Mouse (Mus musculus): ENCODE measurements around the gene Pcnx3. TPM values are rescaled to one million over a fixed set of nuclear protein-coding genes. Genes with fewer than 3 reads are reported as not detected.
A peak's percentile ranks its signal among the peaks of the same experiment; 100 is the strongest.

Gene Pcnx3
- total and polyA plus RNA-seq, 3 experiments = 17.5 to 40.1 (median 18.6) TPM

- peaks cover 2% of the 10 kb centered on the region; the same call in 1 of the 2 replicates for H3K27me3 ChIP-seq (ENCODE audit: control insufficient read depth, insufficient read depth, low read length)
- intact Hi-C loops (cut with DNase I) = no loop called here
- no peak overlapping the region for H3K27ac ChIP-seq
- H3K79me2 ChIP-seq (replicated peaks; ENCODE audit: control insufficient read depth, insufficient read depth, low read length) = no peaks in the 10 kb centered on the region
- no peaks in the 10 kb centered on the region for H3K4me1 ChIP-seq (ENCODE audit: control insufficient read depth, insufficient read depth, low read length)
- DNase-seq = no peak
- H3K36me3 ChIP-seq (ENCODE audit: control insufficient read depth, insufficient read depth, low read length) = no peaks in the 10 kb centered on the region
- no peak overlapping the region for H3K9ac ChIP-seq (ENCODE audit: low read depth, low read length)
- TF ChIP-seq POLR2A (IDR thresholded peaks at IDR 0.05; ENCODE audit: insufficient read depth, low read depth, low read length) (no peak), CTCF (IDR thresholded peaks at IDR 0.05) (no peak), EP300 (IDR thresholded peaks at IDR 0.05; ENCODE audit: insufficient read depth, low read depth, low read length) (no peak)
- H3K4me3 ChIP-seq = no peak overlapping the region
- WGBS = 58% methylated on average over 43 of the region's 43 CpGs
Measured at GRCm38 (mm10) chr19:5654720-5655298, 33.9 kb downstream of the Pcnx3 start.

GRCm38 (mm10) chr19:5653969-5654719 is 34.6 kb downstream of the Pcnx3 start:
- H3K27me3 ChIP-seq (ENCODE audit: control insufficient read depth, insufficient read depth, low read length) = peaks cover 2% of the 10 kb centered on the region; the same call in 1 of the 2 replicates
- no peaks in the 10 kb centered on the region for H3K36me3 ChIP-seq (ENCODE audit: control insufficient read depth, insufficient read depth, low read length)
- 0 out of 2 replicates have a peak overlapping the region, but pooled peaks have one; percentile 11 for H3K9ac ChIP-seq (ENCODE audit: low read depth, low read length)
- no peak overlapping the region for H3K4me3 ChIP-seq
- peaks cover 4% of the 10 kb centered on the region for H3K4me1 ChIP-seq (ENCODE audit: control insufficient read depth, insufficient read depth, low read length)
- 58% methylated on average over 62 of the region's 62 CpGs for WGBS
- H3K79me2 ChIP-seq (replicated peaks; ENCODE audit: control insufficient read depth, insufficient read depth, low read length) = no peaks in the 10 kb centered on the region
- H3K27ac ChIP-seq = no peak overlapping the region
- no peak for DNase-seq
- intact Hi-C loops (cut with DNase I) = no loop called here
- no peak for TF ChIP-seq CTCF (IDR thresholded peaks at IDR 0.05)
- no peak for TF ChIP-seq EP300 (IDR thresholded peaks at IDR 0.05; ENCODE audit: insufficient read depth, low read depth, low read length)
- TF ChIP-seq POLR2A (IDR thresholded peaks at IDR 0.05; ENCODE audit: insufficient read depth, low read depth, low read length) = no peak

GRCm38 (mm10) chr19:5652570-5652969 is 36.1 kb downstream of the Pcnx3 start:
- Histone ChIP-seq H3K27ac (no peak overlapping the region), H3K4me3 (no peak overlapping the region), H3K79me2 (replicated peaks; ENCODE audit: control insufficient read depth, insufficient read depth, low read length) (no peaks in the 10 kb centered on the region), H3K27me3 (ENCODE audit: control insufficient read depth, insufficient read depth, low read length) (peaks cover 2% of the 10 kb centered on the region; the same call in 1 of the 2 replicates), H3K4me1 (ENCODE audit: control insufficient read depth, insufficient read depth, low read length) (peaks cover 11% of the 10 kb centered on the region), H3K36me3 (ENCODE audit: control insufficient read depth, insufficient read depth, low read length) (peaks cover 2% of the 10 kb centered on the region; the same call in 1 of the 2 replicates), H3K9ac (ENCODE audit: low read depth, low read length) (no peak overlapping the region)
- TF ChIP-seq EP300 (IDR thresholded peaks at IDR 0.05; ENCODE audit: insufficient read depth, low read depth, low read length) (no peak), POLR2A (IDR thresholded peaks at IDR 0.05; ENCODE audit: insufficient read depth, low read depth, low read length) (no peak), CTCF (IDR thresholded peaks at IDR 0.05) (no peak)
- intact Hi-C loops (cut with DNase I) = no loop called here
- DNase-seq = no peak
- WGBS = 87% methylated on average over 6 of the region's 6 CpGs

- Histone ChIP-seq H3K4me1 (ENCODE audit: control insufficient read depth, insufficient read depth, low read length) (peaks cover 11% of the 10 kb centered on the region), H3K79me2 (replicated peaks; ENCODE audit: control insufficient read depth, insufficient read depth, low read length) (no peaks in the 10 kb centered on the region), H3K27me3 (ENCODE audit: control insufficient read depth, insufficient read depth, low read length) (peaks cover 2% of the 10 kb centered on the region; the same call in 1 of the 2 replicates), H3K27ac (no peak overlapping the region), H3K36me3 (ENCODE audit: control insufficient read depth, insufficient read depth, low read length) (peaks cover 2% of the 10 kb centered on the region; the same call in 1 of the 2 replicates), H3K4me3 (no peak overlapping the region), H3K9ac (ENCODE audit: low read depth, low read length) (no peak overlapping the region)
- intact Hi-C loops (cut with DNase I) = no loop called here
- DNase-seq = no peak
- no peak for TF ChIP-seq CTCF (IDR thresholded peaks at IDR 0.05)
- TF ChIP-seq EP300 (IDR thresholded peaks at IDR 0.05; ENCODE audit: insufficient read depth, low read depth, low read length) = no peak
- no peak for TF ChIP-seq POLR2A (IDR thresholded peaks at IDR 0.05; ENCODE audit: insufficient read depth, low read depth, low read length)
- 73% methylated on average over 13 of the region's 13 CpGs for WGBS
Measured at GRCm38 (mm10) chr19:5651502-5652274, 37.0 kb downstream of the Pcnx3 start.

GRCm38 (mm10) chr19:5649298-5649741 is 39.4 kb downstream of the Pcnx3 start:
- Histone ChIP-seq H3K36me3 (ENCODE audit: control insufficient read depth, insufficient read depth, low read length) (peaks cover 2% of the 10 kb centered on the region; the same call in 1 of the 2 replicates), H3K27me3 (ENCODE audit: control insufficient read depth, insufficient read depth, low read length) (no peaks in the 10 kb centered on the region), H3K79me2 (replicated peaks; ENCODE audit: control insufficient read depth, insufficient read depth, low read length) (no peaks in the 10 kb centered on the region), H3K4me3 (peak overlapping the region; percentile 46), H3K9ac (ENCODE audit: low read depth, low read length) (peak overlapping the region; percentile 18), H3K27ac (peak overlapping the region; percentile 84), H3K4me1 (ENCODE audit: control insufficient read depth, insufficient read depth, low read length) (peaks cover 11% of the 10 kb centered on the region)
- 45% methylated on average over 6 of the region's 6 CpGs for WGBS
- TF ChIP-seq POLR2A (IDR thresholded peaks at IDR 0.05; ENCODE audit: insufficient read depth, low read depth, low read length) = no peak; the same call in 1 of the 2 replicates
- TF ChIP-seq CTCF (IDR thresholded peaks at IDR 0.05) = no peak
- TF ChIP-seq EP300 (IDR thresholded peaks at IDR 0.05; ENCODE audit: insufficient read depth, low read depth, low read length) = no peak
- intact Hi-C loops (cut with DNase I) = loop anchor here (2.0 to 5.0 kb wide), 3 partner anchors 13 to 78 kb away; partner anchors contain the start of genes Ehbp1l1, Fam89b, Map3k11 and Pcnx3
- DNase-seq = peak; percentile 62 to 72
